Comparison of ENCODE assay signal across 19 mouse cellular contexts in genomic region chrX:169470715-169471114, GRCm38 (mm10).
DNase-seq lines count a peak whose midpoint lies in the region; ATAC-seq lines count a peak whose summit lies in the region.
"Had no signal": no experiment of that assay in that cellular context is flagged by ENCODE, and none has a peak within 500 bp of the region (broad histone marks: within the 10 kb centered on the region; RNA-seq: fewer than 3 reads in every experiment).

No protein-coding gene starts in this region.

- no peaks in the 10 kb centered on the region for H3K36me3 ChIP-seq in kidney, embryonic 15.5 days
- H3K36me3 ChIP-seq in hindbrain, embryonic 14.5 days (replicated peaks; ENCODE audit: control insufficient read depth, insufficient read depth) = no peaks in the 10 kb centered on the region
- H3K36me3 ChIP-seq: forebrain, embryonic 15.5 days; hindbrain, embryonic 10.5 days; limb, embryonic 10.5 days; liver, embryonic 13.5 days; neural tube, embryonic 12.5 days had no signal

- H3K27ac ChIP-seq in kidney, embryonic 15.5 days = no peak overlapping the region
- no peak overlapping the region for H3K27ac ChIP-seq in hindbrain, embryonic 14.5 days
- H3K27ac ChIP-seq: forebrain, embryonic 15.5 days; hindbrain, embryonic 10.5 days; limb, embryonic 10.5 days; liver, embryonic 13.5 days; neural tube, embryonic 12.5 days had no signal

- H3K9ac ChIP-seq in kidney, embryonic 15.5 days = no peak overlapping the region
- H3K9ac ChIP-seq in hindbrain, embryonic 14.5 days = no peak overlapping the region
- H3K9ac ChIP-seq: forebrain, embryonic 15.5 days; liver, embryonic 13.5 days; neural tube, embryonic 12.5 days had no signal

- 42% methylated on average over 2 of the region's 2 CpGs for WGBS in kidney, embryonic 15.5 days
- 56% methylated on average over 2 of the region's 2 CpGs for WGBS in hindbrain, embryonic 14.5 days

- no peak overlapping the region for H3K4me3 ChIP-seq in kidney, embryonic 15.5 days (replicated peaks)
- no peak overlapping the region for H3K4me3 ChIP-seq in hindbrain, embryonic 14.5 days (replicated peaks; ENCODE audit: low read length)
- H3K4me3 ChIP-seq: forebrain, embryonic 15.5 days; hindbrain, embryonic 10.5 days; limb, embryonic 10.5 days; liver, embryonic 13.5 days; neural tube, embryonic 12.5 days had no signal

- DNase-seq in embryo, embryonic 10 days (ENCODE audit: low spot score) = peak; percentile 10
- DNase-seq in embryo, embryonic 9.5 days (ENCODE audit: extremely low spot score) = no peak
- DNase-seq in kidney, postnatal 10 days = peak; percentile 16
- peak; percentile 13 for DNase-seq in urinary bladder, postnatal 14 days (ENCODE audit: low spot score)
- DNase-seq in urinary bladder, postnatal 4 days (ENCODE audit: low spot score in 2 of 2) = no peak
- peak; percentile 0 for DNase-seq in skeletal muscle tissue, adult 2 months (ENCODE audit: low read depth, low spot score)
- no peak for DNase-seq in hindbrain, embryonic 14.5 days (ENCODE audit: low spot score)
- DNase-seq: cerebellum, adult 11 months; kidney, postnatal 36 days; layer of hippocampus, postnatal 36 days; liver, embryonic 13.5 days; right cerebral cortex, postnatal 25 days had no signal

- no peaks in the 10 kb centered on the region for H3K4me1 ChIP-seq in kidney, embryonic 15.5 days
- no peaks in the 10 kb centered on the region for H3K4me1 ChIP-seq in hindbrain, embryonic 14.5 days (replicated peaks; ENCODE audit: control insufficient read depth, insufficient read depth, low read length)
- H3K4me1 ChIP-seq: forebrain, embryonic 15.5 days; hindbrain, embryonic 10.5 days; limb, embryonic 10.5 days; liver, embryonic 13.5 days; neural tube, embryonic 12.5 days had no signal

- ATAC-seq in kidney, embryonic 15.5 days (replicated peaks; ENCODE audit: low FRiP score) = no peak
- no peak for ATAC-seq in hindbrain, embryonic 14.5 days (ENCODE audit: low FRiP score)
- ATAC-seq: activated CD4-positive, CD25-positive, alpha-beta regulatory T cell, adult 4 months; forebrain, embryonic 15.5 days had no signal

- peaks cover 29% of the 10 kb centered on the region for H3K27me3 ChIP-seq in kidney, embryonic 15.5 days
- peaks cover 18% of the 10 kb centered on the region; the same call in 1 of the 2 replicates for H3K27me3 ChIP-seq in hindbrain, embryonic 14.5 days (ENCODE audit: control insufficient read depth, insufficient read depth, low read length)
- H3K27me3 ChIP-seq: CH12.LX; forebrain, embryonic 15.5 days; liver, embryonic 13.5 days had no signal

- no peaks in the 10 kb centered on the region for H3K9me3 ChIP-seq in kidney, embryonic 15.5 days (replicated peaks)
- H3K9me3 ChIP-seq in hindbrain, embryonic 14.5 days (ENCODE audit: control insufficient read depth, low read length) = no peaks in the 10 kb centered on the region
- H3K9me3 ChIP-seq: forebrain, embryonic 15.5 days; hindbrain, embryonic 10.5 days; limb, embryonic 10.5 days; liver, embryonic 13.5 days; neural tube, embryonic 12.5 days had no signal

- no peak overlapping the region for H3K4me2 ChIP-seq in kidney, embryonic 15.5 days
- no peak overlapping the region for H3K4me2 ChIP-seq in hindbrain, embryonic 14.5 days (replicated peaks)
- H3K4me2 ChIP-seq: forebrain, embryonic 15.5 days; liver, embryonic 13.5 days; neural tube, embryonic 12.5 days had no signal

Comparison
In these comparisons a context has a peak if more than half of its experiments do, and no peak if none do; other contexts are left out.
1. DNase-seq: peak in embryo, embryonic 10 days (single experiment), kidney, postnatal 10 days (single experiment), urinary bladder, postnatal 14 days (single experiment) and skeletal muscle tissue, adult 2 months (single experiment); none in embryo, embryonic 9.5 days (single experiment), urinary bladder, postnatal 4 days (0 of 2) and hindbrain, embryonic 14.5 days (single experiment).